Mouse (Mus musculus) E14TG2a.4 (cell line): Measurements from ENCODE around the gene Map2k6.

ENCODE experiments used
- CTCF ChIP-seq: conservative IDR thresholded peaks from 2 replicates; pipeline ENCODE4 v1.5.1; 2014; ENCODE audit warnings: low read length
- NANOG ChIP-seq: IDR thresholded peaks from 2 replicates; pipeline ENCODE4 v1.6.1; 2014; ENCODE audit warnings: borderline replicate concordance, low read length, mixed read lengths
- POU5F1 ChIP-seq: IDR thresholded peaks from 2 replicates; pipeline ENCODE4 v1.6.1; 2014; ENCODE audit warnings: low read length, borderline replicate concordance

GRCm38 (mm10) chr11:110531087-110531486, 132.2 kb downstream of the Map2k6 start:
- TF ChIP-seq CTCF (no peak), POU5F1 (no peak), NANOG (no peak)
